Comparison of ENCODE assay signal across 12 mouse cellular contexts in genomic region chr10:39639783-39640182, GRCm38 (mm10). TPM values are rescaled to one million over a fixed set of nuclear protein-coding genes. Genes with fewer than 3 reads are reported as not detected.
DNase-seq lines count a peak whose midpoint lies in the region; ATAC-seq and TF ChIP-seq lines count a peak whose summit lies in the region.
"Had no signal": no experiment of that assay in that cellular context is flagged by ENCODE, and none has a peak within 500 bp of the region (broad histone marks: within the 10 kb centered on the region; RNA-seq: fewer than 3 reads in every experiment).

No protein-coding gene starts in this region.

- peaks cover 45% of the 10 kb centered on the region for H3K4me1 ChIP-seq in forebrain, embryonic 10.5 days
- peaks cover 6% of the 10 kb centered on the region for H3K4me1 ChIP-seq in forebrain, embryonic 11.5 days (replicated peaks; ENCODE audit: control insufficient read depth, insufficient read depth, low read length)
- H3K4me1 ChIP-seq in kidney, postnatal 0 days (replicated peaks; ENCODE audit: insufficient read depth, low read length), result no peaks in the 10 kb centered on the region; the same call in 1 of the 2 replicates
- H3K4me1 ChIP-seq in embryonic facial prominence, embryonic 14.5 days (ENCODE audit: control insufficient read depth, insufficient read depth, low read length), result peaks cover 26% of the 10 kb centered on the region
- peaks cover 13% of the 10 kb centered on the region; the same call in 1 of the 2 replicates for H3K4me1 ChIP-seq in stomach, embryonic 14.5 days (ENCODE audit: control insufficient read depth, insufficient read depth, low read length)

- H3K9ac ChIP-seq in forebrain, embryonic 11.5 days (ENCODE audit: low read length), result no peak overlapping the region
- no peak overlapping the region for H3K9ac ChIP-seq in kidney, postnatal 0 days (ENCODE audit: low read depth, low read length)
- H3K9ac ChIP-seq in embryonic facial prominence, embryonic 14.5 days (ENCODE audit: low read depth, low read length), result no peak overlapping the region
- no peak overlapping the region for H3K9ac ChIP-seq in stomach, embryonic 14.5 days (replicated peaks; ENCODE audit: low read depth, low read length)
- H3K9ac ChIP-seq: liver, embryonic 13.5 days had no signal

- WGBS in forebrain, embryonic 10.5 days, result 88% methylated on average over 5 of the region's 5 CpGs
- WGBS in forebrain, embryonic 11.5 days, result 88% methylated on average over 5 of the region's 5 CpGs
- WGBS in kidney, postnatal 0 days, result 65% methylated on average over 5 of the region's 5 CpGs
- WGBS in embryonic facial prominence, embryonic 14.5 days, result 74% methylated on average over 5 of the region's 5 CpGs
- 79% methylated on average over 5 of the region's 5 CpGs for WGBS in stomach, embryonic 14.5 days

- no peak for DNase-seq in forebrain, embryonic 10.5 days (ENCODE audit: extremely low spot score, low spot score)
- DNase-seq in forebrain, embryonic 11.5 days (ENCODE audit: low spot score), result no peak
- no peak for DNase-seq in kidney, postnatal 0 days (ENCODE audit: low spot score)
- DNase-seq in kidney, postnatal 14 days, result no peak
- DNase-seq in embryonic facial prominence, embryonic 14.5 days (ENCODE audit: low spot score), result no peak
- DNase-seq in left cerebral cortex, adult 11 months (ENCODE audit: low spot score), result no peak
- DNase-seq in MN1 (ENCODE audit: low spot score), result no peak
- DNase-seq: cerebellum, adult 11 months; kidney, postnatal 10 days; liver, embryonic 13.5 days had no signal

- H3K9me3 ChIP-seq in forebrain, embryonic 10.5 days, result no peaks in the 10 kb centered on the region
- no peaks in the 10 kb centered on the region for H3K9me3 ChIP-seq in forebrain, embryonic 11.5 days (ENCODE audit: control insufficient read depth, low read length)
- no peaks in the 10 kb centered on the region for H3K9me3 ChIP-seq in kidney, postnatal 0 days (replicated peaks; ENCODE audit: low read length)
- H3K9me3 ChIP-seq in embryonic facial prominence, embryonic 14.5 days (ENCODE audit: control insufficient read depth, low read length), result no peaks in the 10 kb centered on the region
- H3K9me3 ChIP-seq in stomach, embryonic 14.5 days (ENCODE audit: control insufficient read depth, low read depth, low read length), result no peaks in the 10 kb centered on the region
- H3K9me3 ChIP-seq: liver, embryonic 13.5 days; midbrain, embryonic 10.5 days had no signal

- TF ChIP-seq CTCF in kidney, postnatal 0 days (IDR thresholded peaks at IDR 0.05; ENCODE audit: low read depth), result no peak

- H3K36me3 ChIP-seq in forebrain, embryonic 10.5 days (replicated peaks), result peaks cover 8% of the 10 kb centered on the region
- no peaks in the 10 kb centered on the region for H3K36me3 ChIP-seq in forebrain, embryonic 11.5 days (ENCODE audit: control insufficient read depth, insufficient read depth, low read length)
- H3K36me3 ChIP-seq in kidney, postnatal 0 days (ENCODE audit: insufficient read depth, low read length), result peaks cover 11% of the 10 kb centered on the region
- H3K36me3 ChIP-seq in embryonic facial prominence, embryonic 14.5 days (ENCODE audit: control insufficient read depth, insufficient read depth, low read length), result peaks cover 18% of the 10 kb centered on the region
- peaks cover 30% of the 10 kb centered on the region; the same call in 1 of the 2 replicates for H3K36me3 ChIP-seq in stomach, embryonic 14.5 days (ENCODE audit: control insufficient read depth, insufficient read depth, low read length)
- H3K36me3 ChIP-seq: liver, embryonic 13.5 days had no signal

- no peak for ATAC-seq in forebrain, embryonic 11.5 days (replicated peaks; ENCODE audit: low FRiP score)
- no peak for ATAC-seq in kidney, postnatal 0 days (replicated peaks; ENCODE audit: low FRiP score, low read depth)
- no peak for ATAC-seq in embryonic facial prominence, embryonic 14.5 days (ENCODE audit: low read depth)
- no peak for ATAC-seq in stomach, embryonic 14.5 days (ENCODE audit: insufficient number of reproducible peaks, insufficient read depth, low FRiP score, low read depth)

- peak overlapping the region; percentile 62; the same call in 1 of the 2 replicates for H3K27ac ChIP-seq in forebrain, embryonic 10.5 days
- no peak overlapping the region for H3K27ac ChIP-seq in forebrain, embryonic 11.5 days (ENCODE audit: low read depth, low read length)
- H3K27ac ChIP-seq in kidney, postnatal 0 days, result peak overlapping the region; percentile 47; the same call in 1 of the 2 replicates
- H3K27ac ChIP-seq in embryonic facial prominence, embryonic 14.5 days (replicated peaks; ENCODE audit: low read depth, low read length), result peak overlapping the region; percentile 64
- H3K27ac ChIP-seq in stomach, embryonic 14.5 days (ENCODE audit: low read length), result peak overlapping the region; percentile 39; the same call in 1 of the 2 replicates
- H3K27ac ChIP-seq: liver, embryonic 13.5 days had no signal

- no peak overlapping the region for H3K4me2 ChIP-seq in forebrain, embryonic 11.5 days (ENCODE audit: low read depth, low read length, severe bottlenecking)
- no peak overlapping the region for H3K4me2 ChIP-seq in kidney, postnatal 0 days (ENCODE audit: low read length)
- no peak overlapping the region for H3K4me2 ChIP-seq in embryonic facial prominence, embryonic 14.5 days (ENCODE audit: low read depth, low read length)
- H3K4me2 ChIP-seq in stomach, embryonic 14.5 days (replicated peaks; ENCODE audit: low read depth, low read length), result no peak overlapping the region
- H3K4me2 ChIP-seq: liver, embryonic 13.5 days had no signal

- H3K4me3 ChIP-seq in forebrain, embryonic 10.5 days, result no peak overlapping the region
- no peak overlapping the region for H3K4me3 ChIP-seq in forebrain, embryonic 11.5 days (ENCODE audit: low read depth, low read length)
- no peak overlapping the region for H3K4me3 ChIP-seq in kidney, postnatal 0 days (replicated peaks; ENCODE audit: low read depth, low read length)
- no peak overlapping the region for H3K4me3 ChIP-seq in embryonic facial prominence, embryonic 14.5 days (ENCODE audit: low read depth, low read length)
- no peak overlapping the region for H3K4me3 ChIP-seq in stomach, embryonic 14.5 days (ENCODE audit: low read depth, low read length)
- H3K4me3 ChIP-seq: liver, embryonic 13.5 days; midbrain, embryonic 10.5 days had no signal

- H3K27me3 ChIP-seq in forebrain, embryonic 10.5 days (ENCODE audit: poor library complexity, severe bottlenecking), result no peaks in the 10 kb centered on the region
- no peaks in the 10 kb centered on the region for H3K27me3 ChIP-seq in forebrain, embryonic 11.5 days (ENCODE audit: control insufficient read depth, insufficient read depth, low read length)
- H3K27me3 ChIP-seq in kidney, postnatal 0 days (ENCODE audit: insufficient read depth, low read length), result no peaks in the 10 kb centered on the region
- no peaks in the 10 kb centered on the region for H3K27me3 ChIP-seq in embryonic facial prominence, embryonic 14.5 days (replicated peaks; ENCODE audit: control insufficient read depth, insufficient read depth, low read length)
- H3K27me3 ChIP-seq in stomach, embryonic 14.5 days (ENCODE audit: control insufficient read depth, insufficient read depth, low read length), result no peaks in the 10 kb centered on the region
- H3K27me3 ChIP-seq: liver, embryonic 13.5 days had no signal

RNA-seq across cellular contexts. Expression of gene Traf3ip2, which starts 27.0 kb away (rescaled TPM):
- 10.3 and 11.7 TPM in 2 replicates for polyA plus RNA-seq in forebrain, embryonic 10.5 days (2016; fragmentation: Nextera tagmentation; extraction: Ambion mirVana)
- polyA plus RNA-seq in forebrain, embryonic 11.5 days (2014; fragmentation: Nextera tagmentation; extraction: Ambion mirVana), result 3.8 and 5.4 TPM in 2 replicates
- polyA plus RNA-seq in kidney, postnatal 0 days (2015; fragmentation: Nextera tagmentation; extraction: Ambion mirVana), result 15.0 TPM in 2 replicates
- polyA plus RNA-seq in embryonic facial prominence, embryonic 14.5 days (2014; fragmentation: Nextera tagmentation; extraction: Ambion mirVana), result 12.5 and 12.9 TPM in 2 replicates
- polyA plus RNA-seq in stomach, embryonic 14.5 days (2014; fragmentation: Nextera tagmentation; extraction: Ambion mirVana), result 30.2 and 32.6 TPM in 2 replicates
